Mouse (Mus musculus): ENCODE measurements around the gene Cyren. TPM values are rescaled to one million over a fixed set of nuclear protein-coding genes. Genes with fewer than 3 reads are reported as not detected.

The Cyren gene
- 14.5 and 15.1 TPM in 2 replicates for polyA plus RNA-seq (2015; fragmentation: Nextera tagmentation; extraction: Ambion mirVana)

- DNase-seq (ENCODE audit: low spot score), result peak; percentile 97
Measured at GRCm38 (mm10) chr6:34877509-34878321, at the start of gene Cyren. Cyren (minus strand) TSS chr6:34878060.

- DNase-seq (ENCODE audit: low spot score), result no peak
Measured at GRCm38 (mm10) chr6:34927594-34927993, 49.7 kb upstream of the Cyren start.

DNA sequence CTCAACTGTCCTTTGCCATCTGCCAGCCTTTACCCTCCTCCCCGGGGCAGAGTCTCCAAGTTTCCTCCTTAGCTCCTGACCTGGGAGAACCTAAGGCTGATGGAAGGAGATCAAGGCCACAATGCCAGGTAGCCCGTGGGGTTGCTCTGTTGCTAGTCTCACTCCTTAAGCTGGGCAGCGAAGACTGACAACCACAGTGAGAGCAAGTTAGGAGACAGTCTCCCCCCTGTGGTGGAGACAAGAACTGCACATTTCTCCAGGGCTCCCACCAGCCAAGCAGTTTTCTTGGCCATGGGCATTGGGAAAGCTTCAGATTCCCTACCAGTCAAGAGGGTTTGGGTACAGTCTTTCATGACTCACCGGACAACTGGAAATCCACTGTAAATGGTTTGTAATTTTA lies 49.3 kb upstream of the Cyren start:
- peak; percentile 72 for DNase-seq (ENCODE audit: low spot score)

- DNase-seq (ENCODE audit: low spot score), result peak; percentile 66
Measured at GRCm38 (mm10) chr6:34921941-34922340, 44.1 kb upstream of the Cyren start.

- DNase-seq (ENCODE audit: low spot score), result no peak
Measured at GRCm38 (mm10) chr6:34920631-34921030, 42.8 kb upstream of the Cyren start.

GRCm38 (mm10) chr6:34919956-34920355 lies 42.1 kb upstream of the Cyren start, which contains the start of gene Stra8:
Stra8 (plus strand) TSS chr6:34920163.
- DNase-seq (ENCODE audit: low spot score), result no peak

GRCm38 (mm10) chr6:34919146-34919545 lies 41.3 kb upstream of the Cyren start:
- DNase-seq (ENCODE audit: low spot score), result no peak

GRCm38 (mm10) chr6:34914462-34914861 lies 36.6 kb upstream of the Cyren start:
- DNase-seq (ENCODE audit: low spot score), result no peak

DNA sequence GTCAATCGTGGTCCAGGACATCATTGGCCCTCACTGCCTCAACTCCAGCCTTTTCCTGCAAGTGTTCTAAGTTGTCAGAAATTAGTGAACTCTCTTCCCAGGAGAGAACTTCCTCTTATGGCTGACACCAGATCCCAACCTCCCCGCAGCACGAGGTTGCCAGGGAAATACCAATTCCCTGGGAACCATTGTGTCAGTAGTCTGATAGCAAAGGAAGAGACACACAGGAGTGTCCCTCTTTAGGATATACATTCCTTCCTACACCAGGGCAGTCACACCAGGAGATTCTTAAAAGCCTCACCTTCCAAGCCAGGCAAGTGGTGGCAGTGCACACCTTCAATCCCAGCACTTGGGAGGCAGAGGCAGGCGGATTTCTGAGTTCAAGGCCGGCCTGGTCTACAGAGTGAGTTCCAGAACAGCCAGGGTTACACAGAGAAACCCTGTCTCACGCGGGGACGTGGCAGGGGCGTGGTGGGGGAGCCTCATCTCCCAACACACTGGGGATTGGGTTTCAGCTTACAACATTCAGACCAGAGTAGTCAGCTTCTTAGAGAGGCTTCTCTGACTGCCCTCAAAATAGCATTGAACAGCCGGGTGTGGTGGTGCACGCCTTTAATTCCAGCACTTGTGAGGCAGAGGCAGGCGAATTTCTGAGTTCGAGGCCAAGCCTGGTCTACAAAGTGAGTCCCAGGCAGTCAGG lies 35.6 kb upstream of the Cyren start:
- no peak for DNase-seq (ENCODE audit: low spot score)

DNA sequence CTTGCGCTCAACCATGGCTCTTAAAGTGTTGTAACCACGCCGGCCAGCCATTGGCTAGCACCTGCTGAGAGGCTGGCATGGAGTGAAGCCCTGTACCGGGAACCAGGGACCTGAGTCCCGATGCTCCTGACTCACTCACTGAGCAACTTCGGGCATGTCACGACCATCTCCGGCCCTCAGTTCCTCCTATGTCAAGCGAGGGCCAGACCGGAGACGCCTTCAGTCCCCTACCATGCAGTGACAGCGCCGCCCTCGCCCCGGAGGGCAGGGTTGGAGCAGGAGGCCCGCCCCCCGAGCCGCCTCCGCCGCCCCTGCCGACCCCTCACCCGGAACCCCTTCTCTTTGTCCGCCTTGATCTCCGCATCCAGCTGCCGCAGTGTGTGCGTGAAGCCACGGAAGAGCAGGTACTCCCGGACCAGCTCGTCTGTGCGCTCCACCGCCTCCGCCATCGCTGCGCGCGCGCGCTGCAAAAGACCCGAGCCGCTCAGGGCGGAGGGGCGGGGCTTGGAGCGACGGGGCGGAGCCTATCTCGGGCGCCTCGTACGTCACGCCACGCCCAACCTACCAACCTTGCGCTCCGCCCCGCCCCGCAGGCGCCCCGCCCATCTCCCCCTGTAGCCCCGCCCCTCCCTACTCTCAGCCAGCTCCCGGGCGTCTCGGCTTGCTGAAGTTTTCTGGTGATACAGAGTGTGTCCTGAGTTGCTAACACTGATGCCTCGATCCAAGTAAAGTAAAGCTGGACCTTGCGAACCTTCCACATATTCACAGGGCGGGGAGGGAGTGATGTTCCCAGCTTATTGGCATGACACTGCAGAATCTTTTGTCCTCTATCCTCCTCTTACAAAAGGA lies 32.7 kb upstream of the Cyren start, which contains the start of gene Wdr91:
Gene Wdr91 (minus strand): TSS at position 506 of the 849 bp plus-strand sequence.
- peak; percentile 95 for DNase-seq (ENCODE audit: low spot score)

DNA sequence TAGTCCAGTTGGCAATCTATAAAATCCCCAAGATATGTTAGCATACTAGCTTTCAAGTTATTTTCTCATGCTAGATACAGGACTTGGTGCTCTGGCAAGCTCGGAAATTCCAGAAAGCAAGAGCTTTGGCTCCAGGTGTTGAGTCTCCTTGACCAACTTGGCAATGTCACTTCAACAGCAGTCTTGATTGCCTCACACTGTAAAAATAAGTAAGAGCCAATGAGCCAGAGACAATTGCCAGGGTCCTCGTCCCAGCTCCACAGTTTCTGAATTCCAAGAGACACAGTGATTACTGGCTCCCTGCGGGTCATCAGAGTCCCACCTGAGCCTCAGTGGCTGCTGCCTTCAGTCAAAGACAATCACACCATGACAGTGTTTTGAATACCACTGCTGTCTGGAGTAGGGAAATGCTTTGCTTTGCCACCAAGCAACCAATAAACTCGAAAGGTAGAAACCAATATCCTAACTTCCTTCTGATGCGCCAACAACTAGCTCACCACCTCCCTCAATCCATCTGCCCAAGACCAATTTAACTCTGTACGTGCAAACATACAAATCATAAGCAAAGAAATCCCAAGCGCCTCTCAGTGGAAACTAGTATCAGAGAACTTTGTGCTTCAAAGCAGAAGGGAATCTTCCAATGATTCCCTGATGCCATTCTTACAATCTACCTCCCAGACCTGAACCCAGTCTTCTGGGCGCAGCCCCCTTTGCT lies 31.9 kb upstream of the Cyren start:
- DNase-seq (ENCODE audit: low spot score), result no peak

DNA sequence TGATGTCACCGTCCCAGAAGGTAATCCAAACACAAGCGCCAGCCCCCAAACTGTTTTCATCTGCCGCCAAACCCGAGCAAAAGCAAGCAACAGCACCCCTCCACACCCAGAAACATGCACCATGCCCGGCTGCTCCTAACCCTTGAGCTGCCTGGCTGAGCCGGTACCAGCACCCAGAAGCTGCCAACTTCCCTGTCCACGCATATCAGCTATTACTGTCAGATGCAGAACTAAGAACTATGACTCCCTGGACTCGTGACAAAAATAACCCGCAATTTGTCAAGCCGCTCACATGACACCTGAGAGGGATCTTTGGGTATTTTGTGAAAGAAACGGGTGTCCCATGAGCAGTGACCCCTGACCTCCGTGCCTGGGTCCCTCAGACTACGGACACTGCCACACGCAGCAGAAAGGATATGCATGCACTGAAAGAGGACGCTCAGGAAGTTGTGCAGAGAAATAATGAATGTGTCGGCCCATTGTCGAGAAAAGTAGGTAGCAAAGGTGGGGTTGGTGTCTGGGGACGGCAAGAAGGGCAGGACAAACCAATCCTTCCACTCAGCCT lies 29.9 kb upstream of the Cyren start:
- no peak for DNase-seq (ENCODE audit: low spot score)

DNA sequence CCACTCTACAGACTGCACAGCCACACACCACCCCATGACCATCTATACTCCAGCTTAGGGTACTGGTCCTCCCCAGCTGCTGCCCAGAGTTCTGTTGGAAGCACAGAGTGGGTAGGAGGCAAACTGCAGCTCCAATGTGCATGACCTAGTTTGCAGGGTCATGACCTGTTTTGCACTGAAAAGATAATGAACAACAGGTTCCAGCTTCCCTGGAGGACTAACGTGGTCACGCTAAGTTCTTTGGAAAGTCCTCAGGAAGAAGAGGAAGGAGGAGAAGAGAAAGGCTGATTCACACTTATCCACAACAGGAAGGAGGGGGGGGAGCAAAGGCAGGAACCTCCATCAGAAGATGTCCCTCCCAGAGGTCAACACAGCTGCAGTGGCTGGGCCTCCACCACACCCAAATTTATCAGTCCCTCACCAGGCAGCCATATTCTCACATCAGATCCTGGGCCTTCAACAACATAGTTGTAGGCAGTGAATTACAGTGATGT lies 29.3 kb upstream of the Cyren start:
- DNase-seq (ENCODE audit: low spot score), result no peak

- DNase-seq (ENCODE audit: low spot score), result no peak
Measured at GRCm38 (mm10) chr6:34906661-34907060, 28.8 kb upstream of the Cyren start.

DNA sequence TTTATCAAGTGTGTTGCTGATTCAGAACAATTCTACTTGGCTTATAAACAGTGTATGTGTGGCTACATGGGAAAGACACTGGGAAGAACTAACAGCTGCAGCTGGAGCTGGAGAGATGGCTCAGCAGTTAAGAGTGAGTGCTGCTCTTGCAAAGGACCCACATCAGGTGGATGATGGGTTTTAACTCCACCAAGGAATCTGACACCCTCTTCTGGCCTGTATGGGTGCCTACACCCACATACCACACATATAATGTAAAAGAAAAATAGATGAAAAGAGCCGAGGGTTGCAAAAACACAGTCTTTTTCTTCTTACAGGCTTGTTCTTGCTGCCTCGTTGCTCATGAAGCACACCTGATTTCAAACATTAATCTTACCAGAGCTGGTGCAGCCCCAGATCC lies 28.3 kb upstream of the Cyren start:
- DNase-seq (ENCODE audit: low spot score), result peak; percentile 18

DNA sequence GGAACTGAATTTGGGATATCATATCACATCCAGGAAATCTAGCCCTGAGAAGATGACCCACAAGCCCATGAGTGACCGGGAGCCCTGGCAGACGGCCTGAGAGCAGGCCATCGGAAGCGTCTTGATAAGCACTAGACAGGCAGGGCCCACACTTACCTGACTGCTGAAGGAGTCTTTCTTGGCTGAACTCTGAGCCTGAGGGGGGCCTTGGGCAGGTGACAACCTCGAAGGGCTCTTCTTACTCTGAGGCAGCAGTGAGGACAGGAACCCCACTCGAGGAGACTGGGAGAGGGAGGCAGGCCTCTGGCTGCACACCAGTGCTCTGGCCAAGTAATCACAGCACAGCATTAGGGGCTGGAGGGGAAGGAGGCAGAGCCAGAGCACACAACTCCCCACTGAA lies 26.5 kb upstream of the Cyren start:
- DNase-seq (ENCODE audit: low spot score), result no peak

GRCm38 (mm10) chr6:34903851-34904250 lies 26.0 kb upstream of the Cyren start:
- no peak for DNase-seq (ENCODE audit: low spot score)

DNA sequence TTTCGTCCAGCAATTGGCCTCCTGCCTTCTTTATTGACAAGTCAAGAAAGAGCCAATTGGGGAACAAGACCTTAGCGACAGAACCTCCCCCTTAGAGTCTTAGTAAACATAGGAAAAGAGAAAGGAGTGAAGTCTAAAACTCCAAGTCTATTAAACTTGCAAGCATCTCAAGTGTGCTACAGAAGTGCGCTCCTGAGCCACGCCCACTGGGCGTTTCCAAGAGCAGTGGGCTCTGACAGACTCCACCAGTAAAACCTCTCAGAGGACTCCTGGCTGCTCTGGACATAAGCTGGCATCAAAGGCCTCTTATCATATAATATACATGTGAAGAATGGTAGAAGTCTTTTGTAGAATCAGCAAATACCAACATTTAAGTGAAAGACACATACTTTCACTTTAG lies 25.6 kb upstream of the Cyren start:
- no peak for DNase-seq (ENCODE audit: low spot score)

DNA sequence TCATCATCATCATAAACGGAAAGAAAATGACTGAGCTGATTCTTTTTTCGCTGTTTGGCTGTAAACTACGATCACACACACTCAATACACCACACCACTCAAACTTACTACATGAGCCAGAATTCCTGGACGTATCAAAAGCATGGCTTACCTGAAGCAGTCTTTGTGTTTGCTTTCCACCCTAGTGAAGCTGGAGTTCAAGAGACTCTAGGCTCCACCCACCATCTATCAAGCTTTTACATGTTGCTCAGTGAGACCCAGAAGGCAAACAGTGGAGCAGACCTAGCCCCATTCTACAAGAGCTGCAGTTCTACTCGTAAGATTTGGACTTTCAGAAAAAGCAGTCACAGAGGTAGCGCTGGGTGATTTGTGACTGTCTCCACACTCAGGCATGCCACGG lies 24.7 kb upstream of the Cyren start:
- no peak for DNase-seq (ENCODE audit: low spot score)

- DNase-seq (ENCODE audit: low spot score), result no peak
Measured at GRCm38 (mm10) chr6:34901911-34902444, 24.1 kb upstream of the Cyren start.

All from thymus, postnatal 0 days (tissue).